Mouse (Mus musculus): ENCODE measurements around the gene Slc7a7.

Slc7a7 gene

GRCm38 (mm10) chr14:54409980-54410810 is 7.4 kb downstream of the Slc7a7 start:
- no peak for DNase-seq

- DNase-seq: no peak
Measured at GRCm38 (mm10) chr14:54409057-54409645, 8.4 kb downstream of the Slc7a7 start.

- DNase-seq: no peak
Measured at GRCm38 (mm10) chr14:54408336-54409056, 9.1 kb downstream of the Slc7a7 start.

- no peak for DNase-seq
Measured at GRCm38 (mm10) chr14:54401723-54402122, 15.9 kb downstream of the Slc7a7 start.

- DNase-seq: no peak
Measured at GRCm38 (mm10) chr14:54398921-54399382, 18.6 kb downstream of the Slc7a7 start.

- no peak for DNase-seq
Measured at GRCm38 (mm10) chr14:54398528-54398916, 19.1 kb downstream of the Slc7a7 start.

GRCm38 (mm10) chr14:54397872-54398527 is 19.6 kb downstream of the Slc7a7 start:
- no peak for DNase-seq

GRCm38 (mm10) chr14:54396685-54397084 is 20.9 kb downstream of the Slc7a7 start:
- DNase-seq: no peak

- no peak for DNase-seq
Measured at GRCm38 (mm10) chr14:54394309-54394708, 23.3 kb downstream of the Slc7a7 start.

GRCm38 (mm10) chr14:54393794-54394193 is 23.8 kb downstream of the Slc7a7 start:
- DNase-seq: no peak

- DNase-seq: no peak
Measured at GRCm38 (mm10) chr14:54390843-54391242, 26.7 kb downstream of the Slc7a7 start.

GRCm38 (mm10) chr14:54387546-54387945 is 30.0 kb downstream of the Slc7a7 start:
- DNase-seq: no peak

GRCm38 (mm10) chr14:54385968-54386618 is 31.5 kb downstream of the Slc7a7 start:
- DNase-seq: no peak

- DNase-seq: no peak
Measured at GRCm38 (mm10) chr14:54384396-54384795, 33.2 kb downstream of the Slc7a7 start.

GRCm38 (mm10) chr14:54383355-54383771 is 34.2 kb downstream of the Slc7a7 start:
- DNase-seq: no peak

GRCm38 (mm10) chr14:54382641-54383040 is 34.9 kb downstream of the Slc7a7 start:
- DNase-seq: no peak

GRCm38 (mm10) chr14:54381816-54382215 is 35.8 kb downstream of the Slc7a7 start:
- DNase-seq: no peak

- no peak for DNase-seq
Measured at GRCm38 (mm10) chr14:54380616-54381015, 37.0 kb downstream of the Slc7a7 start.

- DNase-seq: no peak
Measured at GRCm38 (mm10) chr14:54379571-54379970, 38.0 kb downstream of the Slc7a7 start.

GRCm38 (mm10) chr14:54377166-54377565 is 40.4 kb downstream of the Slc7a7 start:
- no peak for DNase-seq

- DNase-seq: peak; percentile 60
Measured at GRCm38 (mm10) chr14:54375916-54376315, 41.7 kb downstream of the Slc7a7 start.

- no peak for DNase-seq
Measured at GRCm38 (mm10) chr14:54372923-54373322, 44.7 kb downstream of the Slc7a7 start.

GRCm38 (mm10) chr14:54371460-54371859 is 46.1 kb downstream of the Slc7a7 start:
- DNase-seq: no peak

All from thymus, postnatal 14 days (tissue).